Mouse (Mus musculus) NIH3T3 (cell line): Measurements from ENCODE around the gene Elane.

Experiments used
- DNase-seq: peaks from one replicate; pipeline ENCODE4 v3.0.0-alpha.2; 2012; ENCODE audit warnings: low read depth

Elane gene

GRCm38 (mm10) chr10:79886054-79886453, at the start of gene Elane:
Gene Elane (plus strand): TSS chr10:79886247.
- DNase-seq, result no peak

- no peak for DNase-seq
Measured at GRCm38 (mm10) chr10:79836918-79837317, 49.1 kb upstream of the Elane start.

- no peak for DNase-seq
Measured at GRCm38 (mm10) chr10:79838151-79838550, 47.9 kb upstream of the Elane start.

- no peak for DNase-seq
Measured at GRCm38 (mm10) chr10:79840091-79840490, 46.0 kb upstream of the Elane start.

GRCm38 (mm10) chr10:79840644-79841551, 45.1 kb upstream of the Elane start:
- DNase-seq, result peak; percentile 89

GRCm38 (mm10) chr10:79842322-79842721, 43.7 kb upstream of the Elane start:
- DNase-seq, result peak; percentile 59

GRCm38 (mm10) chr10:79843476-79843875, 42.6 kb upstream of the Elane start:
- peak; percentile 53 for DNase-seq

- no peak for DNase-seq
Measured at GRCm38 (mm10) chr10:79846553-79846952, 39.5 kb upstream of the Elane start.

GRCm38 (mm10) chr10:79849941-79850628, 36.0 kb upstream of the Elane start:
- DNase-seq, result no peak

GRCm38 (mm10) chr10:79851653-79852052, 34.4 kb upstream of the Elane start:
- DNase-seq, result no peak

GRCm38 (mm10) chr10:79852107-79852789, 33.8 kb upstream of the Elane start:
- DNase-seq, result peak; percentile 88

GRCm38 (mm10) chr10:79852827-79853226, 33.2 kb upstream of the Elane start:
- no peak for DNase-seq

- peak; percentile 100 for DNase-seq
Measured at GRCm38 (mm10) chr10:79853392-79853791, 32.7 kb upstream of the Elane start.

- DNase-seq, result peak; percentile 100
Measured at GRCm38 (mm10) chr10:79853860-79854795, 31.9 kb upstream of the Elane start, which contains the start of gene Ptbp1. Gene Ptbp1 (plus strand): TSS chr10:79854427.

- peak; percentile 82 for DNase-seq
Measured at GRCm38 (mm10) chr10:79854801-79855541, 31.1 kb upstream of the Elane start.

- DNase-seq, result peak; percentile 58
Measured at GRCm38 (mm10) chr10:79855558-79856184, 30.4 kb upstream of the Elane start.

GRCm38 (mm10) chr10:79856280-79856679, 29.8 kb upstream of the Elane start:
- no peak for DNase-seq

- DNase-seq, result no peak
Measured at GRCm38 (mm10) chr10:79856704-79857451, 29.2 kb upstream of the Elane start.

- DNase-seq, result peak; percentile 75
Measured at GRCm38 (mm10) chr10:79857452-79857811, 28.6 kb upstream of the Elane start.
